Mouse (Mus musculus) Patski (cell line): ENCODE measurements around the gene Gli2. TPM values are rescaled to one million over a fixed set of nuclear protein-coding genes. Genes with fewer than 3 reads are reported as not detected.

Experiments
- ATAC-seq: fragments of 100-300 bp; one replicate; pipeline ENCODE4 v1.8.0; 2021
- CTCF ChIA-PET: fragments of 350-600 bp; sonication (Branson Sonifier 250); formaldehyde crosslinking; loops from one replicate; lab custom pipeline; 2022; ENCODE audit warnings: inconsistent platforms; lab: Charles Lee
- POLR2A ChIA-PET: fragments of 350-600 bp; sonication (Branson Sonifier 250); formaldehyde crosslinking; loops from one replicate; lab custom pipeline; 2022; ENCODE audit warnings: antibody characterized with exemption, inconsistent platforms; lab: Charles Lee
- DNase-seq: peaks from one replicate; pipeline ENCODE4 v3.0.0-alpha.2; 2011; ENCODE audit warnings: low read depth, low spot score
- H3K27me3 ChIP-seq: fragments of 371-371 bp; one replicate; pipeline ENCODE4 v1.5.1; 2021
- CTCF ChIP-seq: fragments of 100-300 bp; IDR thresholded peaks from one replicate; pipeline ENCODE4 v1.5.1; 2021
- in situ Hi-C: fragments of 300-500 bp; cut with MboI; formaldehyde crosslinking; loops from 3 replicates; pipeline ENCODE4 v1.11.1; 2018; ENCODE audit warnings: low pct_unique_long_range_greater_than_20kb, mixed read lengths
- polyA plus RNA-seq: library from polyadenylated mRNA; unstranded; gene quantifications from one replicate; pipeline ENCODE4 v1.2.3, GENCODE M21; 2021

Gene Gli2
- polyA plus RNA-seq, 1 experiment from 2014 or later: 2.7 TPM

- TF ChIP-seq CTCF: no peak
- ChIA-PET CTCF (interaction anchor here (1.0 to 2.1 kb wide), 5 partner anchors 11 to 284 kb away, joined by 3 to 9 read pairs (median 4); no protein-coding TSS in a partner anchor), POLR2A (interaction anchor here (1.2 kb wide), 1 partner anchor 276 kb away, joined by 3 read pairs; no protein-coding TSS in a partner anchor)
- H3K27me3 ChIP-seq: peaks cover 3% of the 10 kb centered on the region
- in situ Hi-C loops: loop anchor here (25.0 kb wide), 1 partner anchor 715 kb away; no protein-coding TSS in a partner anchor
- DNase-seq (no peak), ATAC-seq (no peak)
Measured at GRCm38 (mm10) chr1:119052631-119053177, 715 bp downstream of the Gli2 start.

DNA sequence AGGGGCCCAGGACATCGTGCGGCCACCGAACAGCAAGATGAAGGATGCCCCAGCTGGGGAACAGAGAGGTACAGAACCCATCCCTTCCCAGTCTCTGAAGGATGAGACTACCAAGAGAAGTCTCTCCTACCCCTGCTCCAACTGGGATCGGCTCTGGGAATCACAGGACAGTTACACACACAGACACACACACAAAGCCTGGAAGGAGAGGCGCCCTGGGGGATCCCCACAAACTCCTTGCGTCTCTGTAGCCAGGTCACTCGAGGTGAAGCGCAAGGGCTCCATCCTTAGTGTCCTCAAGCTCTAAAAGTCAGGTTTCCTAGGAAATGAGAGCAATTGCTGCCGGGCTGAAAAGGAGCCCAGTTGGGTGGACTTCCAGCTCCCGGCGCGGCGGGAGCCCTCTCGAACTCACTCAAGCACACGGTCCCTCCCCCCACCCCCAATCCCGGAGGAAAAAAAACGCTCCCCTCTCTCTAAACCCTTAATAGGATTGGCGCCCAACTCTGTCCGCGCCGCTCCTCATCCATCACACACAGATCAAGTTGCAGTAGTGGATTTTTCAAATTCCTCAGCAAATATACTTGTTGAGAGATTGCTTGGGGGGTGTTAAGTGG is 1.4 kb downstream of the Gli2 start:
- in situ Hi-C loops: loop anchor here (25.0 kb wide), 1 partner anchor 715 kb away; no protein-coding TSS in a partner anchor
- peaks cover 3% of the 10 kb centered on the region for H3K27me3 ChIP-seq
- ATAC-seq (no peak), DNase-seq (no peak)
- ChIA-PET CTCF (interaction anchor here (1.2 kb wide), 1 partner anchor 71 kb away, joined by 4 read pairs; no protein-coding TSS in a partner anchor), POLR2A (no interaction called here)
- TF ChIP-seq CTCF: no peak

DNA sequence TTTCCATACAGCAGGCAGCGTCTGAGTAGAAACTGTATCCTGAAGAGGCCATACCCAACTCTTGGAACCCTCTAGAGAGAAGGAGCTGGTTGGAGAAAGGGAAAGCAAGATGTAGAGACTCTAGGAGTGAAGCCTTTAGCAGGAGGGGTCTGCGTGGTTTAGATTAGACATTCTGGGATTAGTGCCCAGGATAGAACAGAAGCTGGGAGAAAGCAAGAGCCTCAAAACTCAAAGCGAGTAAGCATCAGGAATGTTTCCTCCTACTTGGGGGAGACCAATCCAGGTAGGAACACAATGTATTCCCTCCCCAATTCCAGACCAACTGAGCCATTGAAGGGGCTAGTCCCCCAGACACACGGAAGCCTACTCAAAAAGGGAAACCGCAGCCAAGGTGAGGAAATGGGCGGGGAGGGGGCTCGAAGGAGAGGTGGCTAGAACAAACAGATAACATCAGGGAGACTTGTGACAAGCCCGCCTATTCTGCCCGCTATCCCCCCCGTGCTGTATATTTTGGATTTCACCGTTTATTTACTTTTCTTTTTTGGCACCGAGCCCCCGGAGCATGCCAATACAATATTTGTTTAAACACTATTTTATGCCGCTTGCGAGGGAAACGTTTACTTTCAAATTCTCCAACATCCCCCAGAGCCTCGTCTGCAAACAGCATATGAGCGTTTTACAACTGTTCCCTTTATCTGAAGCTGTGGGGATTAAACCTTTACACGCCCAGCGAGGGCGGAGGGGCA is 2.1 kb downstream of the Gli2 start:
- ChIA-PET POLR2A (no interaction called here), CTCF (no interaction called here)
- DNase-seq (no peak), ATAC-seq (no peak)
- peaks cover 3% of the 10 kb centered on the region for H3K27me3 ChIP-seq
- in situ Hi-C loops: loop anchor here (25.0 kb wide), 1 partner anchor 714 kb away; no protein-coding TSS in a partner anchor
- TF ChIP-seq CTCF: no peak

DNA sequence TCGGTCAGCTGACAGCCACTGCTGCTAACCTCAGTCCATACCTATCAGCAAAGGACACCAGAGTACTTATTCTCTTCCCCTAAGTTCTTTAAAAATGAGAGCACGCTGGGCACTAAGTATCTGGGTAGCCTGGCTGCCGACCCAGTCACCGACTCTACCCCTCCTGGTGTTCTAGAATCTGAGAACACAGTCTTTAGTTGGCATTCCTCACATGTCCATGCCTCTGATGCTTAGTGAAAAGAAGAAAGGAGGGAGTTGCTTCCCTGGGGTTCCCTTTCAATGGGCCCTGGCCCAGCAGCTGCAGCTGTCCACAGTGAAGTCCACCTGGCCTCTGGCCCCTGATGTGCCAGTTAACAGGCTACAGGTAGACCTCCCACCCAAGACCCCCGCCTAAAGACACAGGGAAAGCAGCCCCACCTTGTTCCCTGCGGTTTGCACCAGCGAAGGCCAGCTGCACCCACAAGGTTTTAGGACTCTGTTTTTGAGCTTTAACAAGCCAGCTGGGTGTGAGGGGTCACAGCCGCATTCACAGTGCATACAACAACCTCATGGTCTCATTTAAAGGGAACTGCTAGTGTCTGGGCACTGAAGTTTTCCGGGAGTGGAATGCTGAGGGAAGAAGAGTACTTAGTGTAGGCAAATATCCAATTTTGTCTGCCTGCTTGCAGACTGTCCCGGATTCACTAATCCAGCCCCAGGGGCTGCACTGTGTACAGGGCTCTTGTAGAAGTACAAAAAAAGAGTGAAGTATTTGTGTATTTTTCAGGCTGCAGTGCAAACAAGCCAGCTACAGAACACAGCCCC is 3.4 kb downstream of the Gli2 start:
- CTCF ChIA-PET: interaction anchor here (0.7 kb wide), 1 partner anchor 34 kb away, joined by 3 read pairs; no protein-coding TSS in a partner anchor
- POLR2A ChIA-PET: interaction anchor here (0.7 to 0.9 kb wide), 2 partner anchors 9 to 504 kb away, joined by 3 read pairs; no protein-coding TSS in a partner anchor
- in situ Hi-C loops: loop anchor here (25.0 kb wide), 1 partner anchor 713 kb away; no protein-coding TSS in a partner anchor
- H3K27me3 ChIP-seq: peaks cover 3% of the 10 kb centered on the region
- TF ChIP-seq CTCF: no peak
- ATAC-seq: no peak
- DNase-seq: no peak

DNA sequence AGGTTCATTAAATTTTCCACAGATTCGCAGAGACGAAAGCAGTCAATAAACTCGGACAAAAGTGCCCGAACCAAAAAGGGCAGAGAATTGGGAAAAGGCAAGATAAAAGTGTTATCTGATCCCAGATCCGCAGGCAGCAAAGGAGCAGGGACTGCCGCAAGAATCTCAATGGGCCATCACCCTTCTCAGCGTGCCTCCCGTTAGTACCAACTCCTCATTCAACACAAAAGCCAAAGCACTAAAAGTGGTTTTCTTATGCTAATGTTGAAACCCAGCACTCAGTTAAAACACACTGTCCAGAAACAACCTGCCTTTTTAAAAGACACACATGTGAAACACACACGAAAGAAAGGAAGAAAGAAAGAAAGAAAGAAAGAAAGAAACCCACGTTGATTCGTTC is 4.4 kb downstream of the Gli2 start:
- in situ Hi-C loops: no loop called here
- no peak for DNase-seq
- no peaks in the 10 kb centered on the region for H3K27me3 ChIP-seq
- no peak for TF ChIP-seq CTCF
- CTCF ChIA-PET: interaction anchor here (0.7 kb wide), 1 partner anchor 35 kb away, joined by 3 read pairs; no protein-coding TSS in a partner anchor
- POLR2A ChIA-PET: no interaction called here
- ATAC-seq: no peak

DNA sequence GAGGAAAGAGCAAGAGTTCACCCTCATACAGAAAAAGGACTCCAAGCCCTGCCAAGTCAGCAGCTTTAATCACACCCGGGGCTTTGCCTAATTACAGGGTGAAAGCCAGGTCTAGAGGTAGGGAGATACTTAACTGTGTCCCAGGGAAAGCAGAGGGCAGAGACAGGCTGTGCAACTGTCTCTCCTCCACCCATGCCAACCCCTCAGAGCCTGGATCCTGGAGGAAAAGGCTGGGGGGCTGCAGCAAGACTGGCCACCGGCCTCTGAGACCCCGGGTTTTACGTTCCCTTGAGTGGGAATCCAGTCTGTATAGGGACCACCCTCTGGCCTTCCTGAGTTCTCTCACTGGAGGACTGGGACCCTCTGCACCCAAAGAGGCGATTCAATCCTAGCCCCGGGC is 4.9 kb downstream of the Gli2 start:
- no peak for DNase-seq
- ATAC-seq: no peak
- TF ChIP-seq CTCF: no peak
- ChIA-PET POLR2A (no interaction called here), CTCF (no interaction called here)
- H3K27me3 ChIP-seq: no peaks in the 10 kb centered on the region
- in situ Hi-C loops: no loop called here

DNA sequence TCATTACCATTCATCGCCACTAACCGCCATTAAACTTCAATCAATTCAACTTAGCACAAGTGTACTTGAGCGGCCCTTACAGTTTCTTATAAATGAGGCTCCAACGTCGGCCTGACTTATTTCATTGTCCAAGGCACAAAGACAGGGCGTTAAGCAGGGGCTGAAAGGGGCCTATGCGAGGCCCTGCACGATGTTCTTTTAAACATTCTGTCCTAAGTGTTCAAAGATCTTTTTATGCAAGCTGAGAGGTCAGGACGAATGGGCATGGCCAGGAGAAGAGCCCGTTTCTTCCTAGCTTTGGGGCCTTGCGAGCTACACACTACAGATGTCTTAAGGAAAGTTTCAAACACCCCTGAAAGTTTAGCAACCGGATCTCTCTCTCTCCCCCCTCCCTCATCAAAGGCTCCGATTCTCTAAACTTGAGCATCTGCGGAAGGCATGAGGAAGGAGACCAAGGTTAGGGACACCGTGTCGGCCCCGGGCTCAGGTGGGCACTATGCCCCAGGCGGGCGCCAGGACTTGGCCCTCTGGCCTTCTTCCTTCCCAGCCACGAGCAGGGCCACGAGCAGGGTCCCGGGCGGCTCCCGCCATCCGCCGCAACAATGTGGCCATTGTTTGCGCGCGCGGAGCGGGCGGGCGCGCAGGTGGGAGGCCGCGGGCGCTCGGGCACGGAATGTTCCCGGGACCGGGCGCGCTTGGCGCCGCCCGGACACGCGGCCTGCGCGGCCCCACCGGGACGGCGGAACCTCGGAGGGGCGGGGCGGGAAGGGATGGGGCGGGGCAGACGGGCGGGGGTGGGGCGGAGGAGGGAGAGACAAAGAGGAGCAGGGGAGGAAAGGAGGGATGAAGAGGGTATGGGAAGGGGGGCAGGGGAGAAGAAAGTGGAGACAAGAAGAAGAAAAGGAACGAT is 5.7 kb downstream of the Gli2 start:
- in situ Hi-C loops: no loop called here
- no peak for ATAC-seq
- H3K27me3 ChIP-seq: no peaks in the 10 kb centered on the region
- DNase-seq: no peak
- ChIA-PET CTCF (interaction anchor here (1.1 kb wide), 1 partner anchor 31 kb away, joined by 3 read pairs; no protein-coding TSS in a partner anchor), POLR2A (no interaction called here)
- TF ChIP-seq CTCF: no peak

DNA sequence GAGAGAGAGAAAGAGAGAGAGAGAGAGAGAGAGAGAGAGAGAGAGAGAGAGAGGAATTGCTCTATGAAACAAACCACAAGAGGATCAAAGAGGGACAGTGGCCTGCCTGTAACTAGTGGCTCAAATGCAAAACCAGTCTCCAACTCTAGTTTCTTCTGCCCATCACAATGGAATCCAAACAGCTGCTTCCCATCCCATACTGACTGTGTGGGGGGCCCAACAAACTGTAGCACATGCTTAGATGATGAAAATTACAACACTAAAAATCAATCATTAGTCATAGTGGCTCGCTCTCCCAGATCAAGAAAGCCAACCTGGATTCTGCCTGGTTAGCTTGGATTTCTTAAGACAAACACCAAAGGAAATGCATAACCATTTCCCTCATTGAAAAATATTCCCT is 15.0 kb downstream of the Gli2 start:
- in situ Hi-C loops: no loop called here

GRCm38 (mm10) chr1:119035931-119036330 is 17.5 kb downstream of the Gli2 start:
- POLR2A ChIA-PET: no interaction called here
- no peaks in the 10 kb centered on the region for H3K27me3 ChIP-seq
- in situ Hi-C loops: no loop called here
- no peak for ATAC-seq
- DNase-seq: no peak
- CTCF ChIA-PET: no interaction called here
- no peak for TF ChIP-seq CTCF

More for the DNA sequence above, 15.0 kb downstream of the Gli2 start:
- ChIA-PET CTCF (no interaction called here), POLR2A (no interaction called here)
- DNase-seq (no peak), ATAC-seq (no peak)
- no peaks in the 10 kb centered on the region for H3K27me3 ChIP-seq
- TF ChIP-seq CTCF: no peak
